In the genomic region with DNA sequence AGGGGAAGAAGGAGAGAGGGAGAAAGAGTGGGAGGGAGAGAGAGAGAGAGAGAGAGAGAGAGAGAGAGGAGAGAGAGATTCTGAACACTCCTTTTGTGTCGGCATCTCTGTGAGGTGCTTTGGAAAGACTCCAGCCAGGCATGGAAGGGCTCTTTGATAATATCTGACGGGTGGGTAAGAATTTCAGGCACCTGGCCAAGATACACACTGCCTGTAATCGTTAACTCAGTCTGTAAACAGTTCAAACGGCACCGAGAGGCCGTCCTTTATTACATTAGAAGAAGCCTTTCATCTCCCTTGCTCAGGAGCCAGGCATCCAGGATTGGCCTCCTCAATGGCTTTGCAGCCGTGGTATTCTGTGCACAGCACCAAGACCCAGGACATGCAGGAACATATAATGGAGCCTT, we compare ENCODE assay signal across 9 mouse cellular contexts. TPM values are rescaled to one million over a fixed set of nuclear protein-coding genes. Genes with fewer than 3 reads are reported as not detected.
DNase-seq lines count a peak whose midpoint lies in the region; ATAC-seq and TF ChIP-seq lines count a peak whose summit lies in the region.
"Had no signal": no experiment of that assay in that cellular context is flagged by ENCODE, and none has a peak within 500 bp of the region (broad histone marks: within the 10 kb centered on the region; RNA-seq: fewer than 3 reads in every experiment).

No protein-coding gene starts in this region.

- no peak for TF ChIP-seq POLR2A in heart, adult 2 months (IDR thresholded peaks at IDR 0.05; ENCODE audit: insufficient read depth, low read depth, low read length)

- H3K27ac ChIP-seq in heart, embryonic 14.5 days (replicated peaks in 1 of 2; ENCODE audit: control insufficient read depth in 1 of 2, insufficient read depth in 1 of 2, low read depth in 2 of 2, low read length in 2 of 2): peak overlapping the region; percentile 46 to 71
- H3K27ac ChIP-seq in heart, adult 2 months: no peak overlapping the region

- intact Hi-C loops in heart, adult 2 months (cut with DNase I): no loop called here

- 0 out of 2 replicates have a peak, but pooled peaks have one; percentile 43 for ATAC-seq in heart, embryonic 14.5 days (ENCODE audit: insufficient number of reproducible peaks, insufficient read depth, low FRiP score, low read depth)
- 0 out of 2 replicates have a peak, but pooled peaks have one; percentile 27 for ATAC-seq in erythroblast, adult 5-6 weeks (replicated peaks; ENCODE audit: low FRiP score, poor library complexity, severe bottlenecking)
- ATAC-seq in activated CD4-positive, CD25-positive, alpha-beta regulatory T cell, adult 4 months: no peak

- H3K4me2 ChIP-seq in heart, embryonic 14.5 days (ENCODE audit: low read length): peak overlapping the region; percentile 42

- peaks cover 11 to 28% of the 10 kb centered on the region in 2 experiments for H3K4me1 ChIP-seq in heart, embryonic 14.5 days (ENCODE audit: control insufficient read depth in 2 of 2, insufficient read depth in 2 of 2, low read length in 2 of 2)
- no peaks in the 10 kb centered on the region for H3K4me1 ChIP-seq in heart, adult 2 months (ENCODE audit: control insufficient read depth, insufficient read depth, low read length)

- no peaks in the 10 kb centered on the region for H3K36me3 ChIP-seq in heart, embryonic 14.5 days (ENCODE audit: control insufficient read depth, insufficient read depth, low read length)
- no peaks in the 10 kb centered on the region for H3K36me3 ChIP-seq in heart, adult 2 months (ENCODE audit: control insufficient read depth, insufficient read depth, low read length)

- WGBS in heart, embryonic 14.5 days: 4% methylated on average over 7 of the region's 7 CpGs
- 11% methylated on average over 7 of the region's 7 CpGs for WGBS in heart, adult 2 months

- no peak overlapping the region for H3K9ac ChIP-seq in heart, embryonic 14.5 days (ENCODE audit: low read length)
- H3K9ac ChIP-seq in heart, adult 2 months (ENCODE audit: low read depth, low read length): no peak overlapping the region

- no peak for TF ChIP-seq CTCF in heart, adult 2 months (IDR thresholded peaks at IDR 0.05)

- no peaks in the 10 kb centered on the region for H3K9me3 ChIP-seq in heart, embryonic 14.5 days (ENCODE audit: control insufficient read depth, low read length)

- no peaks in the 10 kb centered on the region for H3K79me2 ChIP-seq in heart, adult 2 months (replicated peaks; ENCODE audit: control insufficient read depth, insufficient read depth, low read length)

- DNase-seq in heart, adult 2 months: no peak
- peak; percentile 27 for DNase-seq in MEL-GATA-1-ER (ENCODE audit: extremely low read depth, low read depth)
- DNase-seq in kidney, postnatal 14 days: peak; percentile 86
- peak; percentile 94 for DNase-seq in lung, postnatal 36 days
- no peak for DNase-seq in thymus, postnatal 14 days

- no peak overlapping the region for H3K4me3 ChIP-seq in heart, embryonic 14.5 days (ENCODE audit: control insufficient read depth in 1 of 2, insufficient read depth in 1 of 2, low read depth in 1 of 2, low read length in 2 of 2)
- no peak overlapping the region for H3K4me3 ChIP-seq in heart, adult 2 months

- no peaks in the 10 kb centered on the region for H3K27me3 ChIP-seq in heart, embryonic 14.5 days (ENCODE audit: control insufficient read depth, insufficient read depth, low read length)
- H3K27me3 ChIP-seq in heart, adult 2 months (ENCODE audit: control insufficient read depth, insufficient read depth, low read length): no peaks in the 10 kb centered on the region

- TF ChIP-seq EP300 in heart, adult 2 months (IDR thresholded peaks at IDR 0.05; ENCODE audit: insufficient read depth, low read depth, low read length): no peak

RNA-seq across cellular contexts. Expression of gene Rnf43, which starts 26.9 kb away (rescaled TPM):
- polyA plus RNA-seq in heart, embryonic 14.5 days (2014; fragmentation: Nextera tagmentation; extraction: Ambion mirVana): 0.47 and 0.55 TPM in 2 replicates
- total RNA-seq in heart, adult 2 months (2021): under 1 TPM; 0.42 to 0.45 TPM
- 0.15 and 0.31 TPM in 2 replicates for polyA plus RNA-seq in heart, adult 2 months (2012; rRNA removed)
- not detected in 2 replicates for total RNA-seq in erythroblast, adult 5-6 weeks (2015; ENCODE audit: low replicate concordance)
- total RNA-seq in erythroblast, adult 5-6 weeks (2017; ENCODE audit: low replicate concordance): 0.98 and 1.0 TPM in 2 replicates
- polyA plus RNA-seq in activated CD4-positive, CD25-positive, alpha-beta regulatory T cell, adult 4 months (2017; shearing (Covaris generic)): 10 to 100 TPM; 23.8 to 25.3 TPM
- total RNA-seq: hematopoietic stem cell, adult 5-6 weeks had no signal

RNA-seq across cellular contexts. Expression of gene Supt4a, which starts 47.9 kb away (rescaled TPM):
- 116 and 124 TPM in 2 replicates for polyA plus RNA-seq in heart, embryonic 14.5 days (2014; fragmentation: Nextera tagmentation; extraction: Ambion mirVana)
- 10 to 100 TPM; 41.4 to 44.6 TPM for total RNA-seq in heart, adult 2 months (2021)
- 47.5 and 80.4 TPM in 2 replicates for polyA plus RNA-seq in heart, adult 2 months (2012; rRNA removed)
- total RNA-seq in erythroblast, adult 5-6 weeks (2015; ENCODE audit: low replicate concordance): 133 and 166 TPM in 2 replicates
- total RNA-seq in erythroblast, adult 5-6 weeks (2017; ENCODE audit: low replicate concordance): 103 and 121 TPM in 2 replicates
- 100 to 1,000 TPM; 373 to 410 TPM for polyA plus RNA-seq in activated CD4-positive, CD25-positive, alpha-beta regulatory T cell, adult 4 months (2017; shearing (Covaris generic))

Comparison
In these comparisons a context has a peak if more than half of its experiments do, and no peak if none do; other contexts are left out.
1. DNase-seq: peak in MEL-GATA-1-ER (single experiment), kidney, postnatal 14 days (single experiment) and lung, postnatal 36 days (single experiment); none in heart, adult 2 months (0 of 2) and thymus, postnatal 14 days (single experiment).
2. RNA of gene Rnf43, which starts 26.9 kb away (polyA plus RNA-seq): 23.8 to 25.3 TPM in activated CD4-positive, CD25-positive, alpha-beta regulatory T cell, adult 4 months; 0.47 to 0.55 TPM in heart, embryonic 14.5 days and 0.15 to 0.31 TPM in heart, adult 2 months; every median in the first group is over 10 times any median in the second.